Mouse (Mus musculus) embryo, embryonic 10.5 days (tissue): ENCODE data around the gene Decr2.
A peak's percentile ranks its signal among the peaks of the same experiment; 100 is the strongest.
"Not testable (repeated sequence)": the region's sequence is repeated elsewhere in the genome, so short reads cannot be mapped to it uniquely, and the experiment has no call there.

Experiments used
- DNase-seq: peaks from one replicate; pipeline ENCODE4 v3.0.0-alpha.2; 2015; ENCODE audit warnings: low spot score

The Decr2 gene

GRCm38 (mm10) chr17:26113181-26113948 is 23.2 kb upstream of the Decr2 start, which contains the start of gene Tmem8:
Tmem8 (plus strand) TSS chr17:26113299.
- DNase-seq = peak; percentile 67

- no peak for DNase-seq
Observed at GRCm38 (mm10) chr17:26112751-26113150, 22.6 kb upstream of the Decr2 start.

GRCm38 (mm10) chr17:26111722-26112121 is 21.6 kb upstream of the Decr2 start:
- no peak for DNase-seq

DNA sequence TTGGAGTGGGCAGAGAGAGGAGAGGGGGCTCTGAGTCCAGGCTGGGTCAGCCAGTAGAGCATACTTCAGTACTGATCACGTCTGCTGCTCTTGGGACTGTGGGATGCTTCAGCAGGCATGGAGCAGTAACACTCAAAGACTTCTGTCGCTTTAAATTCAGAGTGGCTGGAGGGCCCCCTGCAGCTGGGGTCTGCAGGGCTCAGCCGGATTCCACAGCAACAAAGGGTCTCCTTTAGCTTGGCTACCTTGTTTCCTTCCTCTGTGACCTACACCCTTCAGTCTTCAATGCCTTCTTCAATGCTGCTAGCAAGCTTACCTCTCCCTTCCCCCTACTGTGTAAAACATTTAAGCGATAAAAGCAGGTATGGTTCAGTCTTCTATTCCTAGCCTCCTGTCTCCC is 20.9 kb upstream of the Decr2 start:
- no peak for DNase-seq

- DNase-seq = no peak
Observed at GRCm38 (mm10) chr17:26110156-26110555, 20.0 kb upstream of the Decr2 start.

- no peak for DNase-seq
Observed at GRCm38 (mm10) chr17:26105619-26106018, 15.5 kb upstream of the Decr2 start.

DNA sequence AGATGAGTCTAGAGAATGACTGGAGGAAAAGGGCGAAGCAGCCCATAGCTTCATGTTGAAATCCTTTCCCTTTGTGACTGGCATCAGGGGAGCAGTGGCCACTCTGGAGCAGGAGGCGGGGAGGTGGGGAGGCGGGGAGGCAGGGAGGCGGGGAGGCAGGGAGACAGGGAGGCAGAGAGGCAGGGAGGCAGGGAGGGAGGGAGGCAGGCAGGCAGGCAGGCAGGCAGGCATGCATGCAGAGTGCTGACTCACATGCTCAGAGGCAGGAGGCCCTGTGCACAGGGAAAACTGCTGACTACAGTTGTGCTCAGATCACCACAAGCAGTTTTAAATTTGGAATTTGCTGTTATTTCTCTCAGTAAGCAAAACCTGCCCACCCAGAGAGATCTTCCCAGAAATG is 11.3 kb upstream of the Decr2 start:
- no peak for DNase-seq

DNA sequence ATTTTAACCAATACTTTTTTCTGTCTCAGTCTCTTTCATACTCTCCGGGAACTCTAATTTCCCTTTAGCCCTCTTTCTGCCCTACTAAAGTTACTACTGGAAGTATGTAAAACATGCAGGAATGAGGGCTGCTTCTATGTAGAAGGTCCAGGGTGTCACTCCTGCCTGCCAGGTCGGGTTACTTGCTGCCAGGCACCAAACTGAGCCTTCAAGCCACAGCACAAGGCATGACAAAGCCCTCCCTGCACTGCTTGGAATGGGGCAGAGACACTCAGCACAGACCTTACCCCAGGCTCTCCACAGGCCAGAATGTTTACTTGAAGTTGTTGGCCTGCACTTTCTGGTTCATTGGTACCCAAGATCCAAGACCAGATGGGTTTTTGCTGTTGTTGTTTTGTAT is 10.0 kb upstream of the Decr2 start:
- no peak for DNase-seq

DNA sequence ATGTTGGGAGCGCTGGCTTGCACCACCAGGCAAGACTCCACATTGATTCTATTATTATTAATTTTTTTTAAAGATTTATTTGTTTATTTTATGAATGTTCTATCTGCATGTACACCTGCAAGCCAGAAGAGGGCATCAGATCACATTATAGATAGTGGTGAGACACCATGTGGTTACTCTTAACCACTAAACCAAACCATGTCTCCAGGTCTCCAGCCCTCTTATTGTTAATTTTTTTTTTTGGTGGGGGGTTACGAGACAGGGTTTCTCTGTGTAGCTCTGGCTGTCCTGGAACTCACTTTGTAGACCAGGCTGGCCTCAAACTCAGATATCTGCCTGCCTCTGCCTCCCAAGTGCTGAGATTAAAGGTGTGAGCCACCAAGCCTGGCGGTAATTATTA is 9.2 kb upstream of the Decr2 start:
- not testable (repeated sequence) for DNase-seq

DNA sequence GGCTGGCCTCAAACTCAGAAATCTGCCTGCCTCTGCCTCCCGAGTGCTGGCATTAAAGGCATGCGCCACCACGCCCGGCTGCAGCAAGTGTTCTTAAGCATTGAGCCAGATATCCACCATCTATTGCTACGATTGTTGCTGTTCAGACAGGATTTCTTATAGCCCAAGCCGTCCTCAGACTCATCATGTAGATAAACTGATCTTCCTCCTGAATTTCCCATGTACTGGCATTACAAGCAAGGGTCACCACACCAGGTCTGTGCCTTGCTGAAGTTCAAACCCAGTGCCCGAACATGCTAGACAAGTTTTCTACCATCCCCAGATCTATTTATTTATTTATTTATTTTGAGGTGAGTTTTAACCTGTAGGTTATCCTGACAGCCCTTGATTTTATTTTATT is 8.3 kb upstream of the Decr2 start:
- no peak for DNase-seq

DNA sequence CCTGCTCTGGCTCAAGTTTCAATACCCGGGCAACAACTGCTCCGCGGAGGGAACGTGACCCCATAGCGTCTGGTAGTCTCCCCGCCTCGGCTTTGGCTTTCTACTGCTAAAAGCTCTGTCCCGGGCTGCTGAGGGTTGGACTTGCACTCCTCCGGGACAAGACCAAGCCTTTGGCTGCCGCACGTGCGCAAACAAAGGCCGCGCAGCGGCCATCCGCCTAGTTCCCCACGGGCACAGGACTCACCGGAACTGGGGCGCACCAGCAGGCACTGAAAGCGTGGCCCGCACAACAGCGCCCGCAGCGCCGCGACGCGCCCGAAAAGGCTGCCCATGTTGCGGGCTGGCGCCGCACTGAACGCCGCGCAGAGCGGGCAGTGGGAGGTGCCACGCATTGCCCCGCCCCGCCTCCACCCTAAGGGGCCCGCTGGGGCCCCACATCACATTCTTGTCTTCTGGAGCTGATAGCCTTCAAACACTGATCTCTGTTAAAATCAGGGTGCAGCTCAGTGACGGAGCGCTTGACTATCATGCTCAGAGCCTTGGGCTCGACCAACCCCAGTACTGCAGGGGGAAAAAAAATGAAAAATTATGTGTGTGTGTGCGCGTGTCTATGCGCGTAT is 5.1 kb upstream of the Decr2 start, which contains the start of gene Nme4:
TSS of gene Nme4 (minus strand) at position 482 of the 620 bp plus-strand sequence.
- peak; percentile 79 for DNase-seq

- DNase-seq = no peak
Observed at GRCm38 (mm10) chr17:26094531-26095110, 4.5 kb upstream of the Decr2 start.

GRCm38 (mm10) chr17:26087059-26087564 is 3.0 kb downstream of the Decr2 start:
- DNase-seq = no peak

GRCm38 (mm10) chr17:26080867-26081266 is 9.3 kb downstream of the Decr2 start:
- DNase-seq = no peak

DNA sequence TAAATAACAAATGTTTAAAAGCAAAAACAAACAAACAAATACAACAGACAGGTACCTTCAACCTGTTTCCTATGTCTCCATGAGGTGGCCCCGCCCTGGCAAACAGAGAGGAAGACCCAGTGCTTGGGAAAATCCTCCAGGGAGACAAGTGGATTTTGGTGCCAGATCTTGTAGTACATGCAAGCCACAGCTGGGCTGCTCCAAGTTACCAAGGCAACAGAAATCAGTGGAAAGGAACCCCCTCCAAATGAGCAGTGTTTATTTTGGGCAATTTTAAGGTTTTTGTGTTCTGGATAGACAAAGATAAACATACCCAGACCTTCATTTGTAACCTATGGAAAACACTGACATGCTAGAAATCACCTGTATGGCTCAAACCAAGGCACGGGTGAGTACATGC is 11.3 kb downstream of the Decr2 start:
- no peak for DNase-seq

GRCm38 (mm10) chr17:26075246-26075645 is 14.9 kb downstream of the Decr2 start:
- DNase-seq = no peak

- no peak for DNase-seq
Observed at GRCm38 (mm10) chr17:26070136-26070535, 20.0 kb downstream of the Decr2 start.

DNA sequence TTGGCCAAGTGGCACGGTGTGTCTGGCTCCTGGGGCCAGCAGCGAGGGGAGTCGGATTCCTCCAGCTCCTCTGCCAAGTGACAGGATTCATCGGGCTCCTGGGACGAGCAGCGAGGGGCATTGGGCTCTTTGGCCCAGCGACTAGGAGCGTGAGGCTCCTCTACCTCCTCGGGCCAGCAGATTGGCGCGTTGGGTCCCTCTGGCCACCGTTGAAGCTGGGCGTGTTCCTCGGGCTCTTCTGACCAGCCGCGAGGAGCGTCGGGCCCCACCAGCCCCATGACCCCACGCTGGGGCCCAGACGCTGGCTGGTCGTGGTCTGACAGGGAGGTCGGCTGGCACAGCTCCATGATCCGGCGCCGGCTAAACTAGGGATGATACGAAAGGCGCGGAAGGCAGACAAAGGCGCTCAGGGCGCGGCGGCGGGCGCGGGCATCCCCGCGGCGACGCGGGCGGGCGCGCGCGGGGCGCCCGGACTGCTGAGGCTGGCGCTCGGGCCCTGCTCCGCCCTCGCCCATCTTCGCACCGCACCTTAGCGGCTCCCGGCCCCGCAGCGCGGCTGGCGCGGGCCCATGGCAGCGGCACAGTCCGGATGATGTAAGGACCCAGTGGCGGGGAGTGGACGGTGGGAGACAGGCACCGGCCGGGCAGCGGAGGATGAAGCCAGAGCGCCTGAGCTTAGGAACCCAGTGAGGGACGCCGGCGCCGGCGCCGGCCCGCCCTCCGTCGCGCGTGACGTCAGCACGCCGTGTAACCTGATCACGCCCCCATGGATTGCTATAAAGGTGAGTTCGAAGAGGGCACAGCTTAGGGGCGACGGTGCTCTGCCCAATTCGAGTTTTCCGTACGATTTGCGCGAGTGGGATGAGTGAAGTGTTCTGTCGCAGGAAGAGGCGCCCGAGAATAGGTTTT is 21.1 kb downstream of the Decr2 start, which contains the start of gene Rab11fip3:
TSS of gene Rab11fip3 (minus strand) at position 725 of the 909 bp plus-strand sequence.
- peak; percentile 93 for DNase-seq

DNA sequence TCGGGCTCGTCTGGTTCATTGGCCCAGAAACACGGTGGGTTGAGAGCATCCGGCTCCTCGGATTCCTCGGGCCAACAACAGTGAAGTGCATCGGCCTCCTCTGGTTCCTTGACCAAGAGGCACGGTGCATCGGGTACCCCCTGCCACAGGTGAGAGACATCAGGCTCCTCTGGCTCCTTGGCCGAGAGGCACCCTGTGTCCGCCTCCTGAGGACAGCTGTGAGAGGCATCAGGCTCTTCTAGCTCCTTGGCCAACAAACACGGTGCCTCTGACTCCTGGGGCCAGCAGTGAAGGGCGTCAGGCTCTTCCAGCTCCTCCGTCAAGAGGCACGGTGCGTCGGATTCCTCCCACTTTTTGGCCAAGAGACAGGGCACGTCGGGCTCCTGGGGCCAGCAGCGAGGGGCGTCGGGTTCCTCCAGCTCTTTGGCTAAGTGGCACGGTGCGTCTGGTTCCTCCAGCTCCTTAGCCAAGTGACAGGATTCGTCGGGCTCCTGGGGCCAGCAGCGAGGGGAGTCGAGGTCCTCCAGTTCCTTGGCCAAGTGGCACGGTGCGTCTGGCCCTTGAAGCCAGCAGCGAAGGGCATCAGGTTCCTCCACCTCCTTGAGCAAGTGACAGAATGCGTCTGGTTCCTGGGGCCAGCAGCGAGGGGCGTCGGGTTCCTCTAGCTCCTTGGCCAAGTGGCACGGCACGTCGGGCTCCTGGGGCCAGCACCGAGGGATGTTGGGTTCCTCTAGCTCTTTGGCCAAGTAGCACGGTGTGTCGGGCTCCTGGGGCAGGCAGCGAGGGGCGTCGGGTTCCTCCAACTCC is 21.9 kb downstream of the Decr2 start:
- peak; percentile 39 for DNase-seq

DNA sequence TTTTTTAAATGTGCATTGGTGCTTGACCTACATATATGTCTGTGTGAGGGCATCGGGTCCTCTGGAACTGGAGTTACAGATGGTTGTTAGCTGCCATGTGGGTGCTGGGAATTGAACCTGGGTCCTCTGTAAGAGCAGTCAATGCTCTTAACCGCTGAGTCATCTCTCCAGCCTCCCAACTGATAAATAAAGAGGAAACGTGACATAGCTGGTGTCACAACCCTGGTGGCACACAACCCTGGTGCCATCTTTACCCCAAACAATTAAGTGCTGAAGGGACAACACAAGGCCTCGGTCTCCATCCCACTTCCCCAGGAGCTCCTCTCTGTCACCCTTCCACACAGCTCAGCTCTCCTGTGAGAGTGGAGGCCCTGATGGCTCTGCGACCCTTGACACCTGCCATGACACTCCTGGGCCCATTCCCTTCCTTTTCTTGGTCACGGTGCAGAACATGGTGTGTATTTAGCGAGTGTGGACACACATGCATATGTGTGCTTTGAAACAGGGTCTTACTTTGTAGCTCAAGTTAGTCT is 23.6 kb downstream of the Decr2 start:
- no peak for DNase-seq

GRCm38 (mm10) chr17:26064916-26065315 is 25.2 kb downstream of the Decr2 start:
- DNase-seq = no peak
